Mouse (Mus musculus): Measurements from ENCODE around the gene Cep97. TPM values are rescaled to one million over a fixed set of nuclear protein-coding genes. Genes with fewer than 3 reads are reported as not detected.
"Not testable (repeated sequence)": the region's sequence is repeated elsewhere in the genome, so short reads cannot be mapped to it uniquely, and the experiment has no call there.

Cep97 gene
- polyA plus RNA-seq, 1 experiment from 2014 or later: 19.3 TPM

DNA sequence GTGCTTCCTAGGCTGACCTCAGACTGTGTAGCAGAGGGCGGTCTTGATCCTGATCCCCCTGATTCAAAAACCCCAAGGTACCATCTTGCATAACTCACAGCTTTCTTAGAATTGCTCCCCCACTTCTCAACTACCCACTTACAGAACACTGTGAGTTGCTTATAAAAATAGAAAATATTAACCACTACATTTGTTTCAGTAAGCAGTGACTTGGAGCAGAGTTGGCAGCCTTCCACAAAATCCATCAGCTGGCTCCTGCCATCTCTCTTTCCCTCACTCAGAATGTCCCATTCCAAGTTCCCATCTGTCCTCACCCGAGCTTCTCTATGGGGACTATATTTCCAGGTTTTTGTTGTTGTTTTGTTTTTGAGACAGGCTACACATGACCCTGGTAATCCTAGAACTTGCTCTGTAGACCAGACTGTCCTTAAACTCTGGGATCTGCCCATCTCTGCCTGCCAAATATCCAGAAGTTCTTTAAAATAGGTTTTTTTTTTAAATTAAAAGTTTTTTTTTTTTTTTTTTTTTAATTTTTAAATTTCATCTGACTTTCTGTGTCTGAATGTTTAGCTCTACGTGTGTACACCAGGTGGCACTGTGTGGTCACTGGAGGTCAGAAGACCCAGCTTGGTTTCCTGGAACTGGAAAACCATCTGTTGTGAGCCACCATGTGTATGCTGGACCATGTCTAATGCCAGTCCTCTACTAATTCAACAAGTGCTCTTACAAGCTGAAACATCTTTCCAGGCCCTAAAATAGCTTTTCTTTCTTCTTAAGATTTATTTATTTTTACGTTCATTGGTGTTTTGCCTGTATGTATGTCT lies 29.7 kb upstream of the Cep97 start:
- Histone ChIP-seq H3K9ac (no peak overlapping the region), H3K4me2 (no peak overlapping the region), H3K9me3 (replicated peaks) (no peaks in the 10 kb centered on the region), H3K27ac (no peak overlapping the region), H3K36me3 (ENCODE audit: poor library complexity, severe bottlenecking) (peaks cover 13% of the 10 kb centered on the region), H3K27me3 (no peaks in the 10 kb centered on the region), H3K4me1 (peaks cover 20% of the 10 kb centered on the region), H3K4me3 (no peak overlapping the region)
- ATAC-seq: no peak
- WGBS: 67% methylated on average over 4 of the region's 4 CpGs

DNA sequence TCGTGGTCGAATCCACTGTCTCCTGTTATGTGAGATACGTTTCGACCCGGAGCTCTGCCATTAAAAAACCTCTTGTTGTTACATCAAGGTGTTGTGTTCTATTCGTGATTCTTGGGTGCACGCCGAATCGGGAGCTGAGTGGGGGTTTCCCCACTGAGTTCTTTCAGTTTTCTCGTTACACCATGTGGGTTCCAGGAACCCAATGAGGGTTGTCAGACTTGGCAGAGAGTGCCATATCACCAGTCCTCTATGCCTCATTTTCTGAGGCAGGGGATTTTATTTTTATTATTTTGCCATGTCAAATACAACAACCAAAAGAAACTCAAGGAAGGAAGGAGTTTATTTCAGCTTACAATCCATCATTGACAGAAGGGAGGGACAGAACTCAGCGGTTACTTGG lies 28.4 kb upstream of the Cep97 start:
- ATAC-seq; H3K9me3 ChIP-seq (replicated peaks); H3K36me3 ChIP-seq (ENCODE audit: poor library complexity, severe bottlenecking); H3K27ac ChIP-seq; H3K4me2 ChIP-seq; H3K4me3 ChIP-seq; H3K27me3 ChIP-seq; H3K9ac ChIP-seq: not testable (repeated sequence)
- WGBS: 90% methylated on average over 6 of the region's 11 CpGs
- peaks cover 11% of the 10 kb centered on the region for H3K4me1 ChIP-seq

DNA sequence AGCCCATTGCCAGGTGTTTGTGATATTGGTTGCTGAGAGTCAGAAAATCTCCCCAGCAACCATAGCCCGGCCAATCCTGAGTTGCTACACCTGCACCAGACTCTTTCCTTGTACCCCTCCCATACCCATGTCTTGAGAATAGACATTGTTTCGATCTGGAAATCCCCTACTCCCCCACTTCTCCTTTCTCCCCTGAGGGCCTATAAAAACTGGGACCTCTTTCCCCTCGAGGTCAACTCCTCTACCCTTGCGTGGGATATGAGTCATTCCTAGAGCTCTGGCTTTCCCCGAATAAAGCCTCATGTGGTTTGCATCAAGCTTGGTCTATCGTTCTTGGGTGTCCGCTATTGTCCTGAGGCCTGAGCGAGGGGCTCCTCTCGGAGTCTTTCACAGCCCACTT lies 19.5 kb upstream of the Cep97 start:
- not testable (repeated sequence) for ATAC-seq; H3K27ac ChIP-seq; H3K36me3 ChIP-seq (ENCODE audit: poor library complexity, severe bottlenecking); H3K9ac ChIP-seq; H3K4me3 ChIP-seq; H3K4me1 ChIP-seq; H3K4me2 ChIP-seq; H3K27me3 ChIP-seq; H3K9me3 ChIP-seq (replicated peaks)
- 91% methylated on average over 9 of the region's 9 CpGs for WGBS

DNA sequence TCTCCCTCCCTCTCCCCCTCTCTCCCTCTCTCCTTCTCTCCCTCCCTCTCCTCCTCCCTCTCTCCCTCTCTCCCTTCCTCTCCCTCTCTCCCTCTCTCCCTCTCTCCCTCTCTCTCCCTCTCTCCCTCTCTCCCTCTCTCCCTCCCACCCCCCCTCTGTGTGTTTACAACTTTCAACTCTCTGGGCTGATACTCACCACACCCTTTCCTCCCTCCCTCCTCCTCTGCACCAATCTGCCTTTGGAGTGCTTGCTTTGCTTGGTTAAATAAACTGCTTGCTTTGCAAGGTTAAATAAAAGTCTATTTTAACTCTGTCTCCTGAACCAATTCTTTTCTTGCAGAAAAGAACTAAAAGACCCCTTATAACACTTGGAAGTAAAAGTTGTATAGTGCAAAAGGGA lies 18.1 kb upstream of the Cep97 start:
- Histone ChIP-seq H3K4me2 (no peak overlapping the region), H3K4me1 (no peaks in the 10 kb centered on the region), H3K27me3 (no peaks in the 10 kb centered on the region), H3K9ac (no peak overlapping the region), H3K27ac (no peak overlapping the region), H3K9me3 (replicated peaks) (no peaks in the 10 kb centered on the region), H3K36me3 (ENCODE audit: poor library complexity, severe bottlenecking) (no peaks in the 10 kb centered on the region), H3K4me3 (no peak overlapping the region)
- ATAC-seq: no peak

DNA sequence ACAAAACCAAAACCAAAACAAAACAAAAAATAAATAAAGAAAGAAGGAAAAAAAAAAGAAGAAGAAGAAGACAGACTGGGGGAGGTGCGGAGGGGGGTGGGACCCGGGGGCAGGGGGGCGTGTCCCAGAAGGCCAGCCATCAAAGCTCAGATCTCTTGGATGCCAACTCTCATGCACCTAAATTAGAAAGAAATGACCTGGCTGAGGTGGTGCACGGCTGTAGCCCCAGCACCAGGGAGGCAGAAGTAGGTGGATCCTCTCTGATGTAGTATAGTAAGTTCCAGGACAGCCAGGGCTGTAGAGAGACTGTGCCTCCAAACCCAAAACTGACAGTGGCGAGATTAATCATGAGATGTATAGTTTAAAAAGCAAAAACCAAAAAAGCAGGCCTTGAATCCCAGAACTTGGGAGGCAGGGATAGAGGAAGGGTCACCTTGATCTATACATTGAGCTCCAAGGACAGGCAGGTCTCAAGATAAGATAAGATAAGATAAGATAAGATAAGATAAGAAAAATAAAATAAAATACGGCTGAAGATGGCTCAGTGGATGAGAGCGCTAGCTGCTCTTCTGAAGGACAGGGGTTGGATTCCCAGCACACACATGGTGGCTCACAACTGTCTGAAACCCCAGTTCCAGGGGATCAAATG lies 17.1 kb upstream of the Cep97 start:
- H3K36me3 ChIP-seq (ENCODE audit: poor library complexity, severe bottlenecking): no peaks in the 10 kb centered on the region
- H3K9ac ChIP-seq: no peak overlapping the region
- no peak overlapping the region for H3K27ac ChIP-seq
- WGBS: 74% methylated on average over 7 of the region's 7 CpGs
- H3K4me2 ChIP-seq: no peak overlapping the region
- no peaks in the 10 kb centered on the region for H3K9me3 ChIP-seq (replicated peaks)
- no peaks in the 10 kb centered on the region for H3K27me3 ChIP-seq
- no peaks in the 10 kb centered on the region for H3K4me1 ChIP-seq
- ATAC-seq: peak; percentile 50; the same call in 1 of the 2 replicates
- no peak overlapping the region for H3K4me3 ChIP-seq

DNA sequence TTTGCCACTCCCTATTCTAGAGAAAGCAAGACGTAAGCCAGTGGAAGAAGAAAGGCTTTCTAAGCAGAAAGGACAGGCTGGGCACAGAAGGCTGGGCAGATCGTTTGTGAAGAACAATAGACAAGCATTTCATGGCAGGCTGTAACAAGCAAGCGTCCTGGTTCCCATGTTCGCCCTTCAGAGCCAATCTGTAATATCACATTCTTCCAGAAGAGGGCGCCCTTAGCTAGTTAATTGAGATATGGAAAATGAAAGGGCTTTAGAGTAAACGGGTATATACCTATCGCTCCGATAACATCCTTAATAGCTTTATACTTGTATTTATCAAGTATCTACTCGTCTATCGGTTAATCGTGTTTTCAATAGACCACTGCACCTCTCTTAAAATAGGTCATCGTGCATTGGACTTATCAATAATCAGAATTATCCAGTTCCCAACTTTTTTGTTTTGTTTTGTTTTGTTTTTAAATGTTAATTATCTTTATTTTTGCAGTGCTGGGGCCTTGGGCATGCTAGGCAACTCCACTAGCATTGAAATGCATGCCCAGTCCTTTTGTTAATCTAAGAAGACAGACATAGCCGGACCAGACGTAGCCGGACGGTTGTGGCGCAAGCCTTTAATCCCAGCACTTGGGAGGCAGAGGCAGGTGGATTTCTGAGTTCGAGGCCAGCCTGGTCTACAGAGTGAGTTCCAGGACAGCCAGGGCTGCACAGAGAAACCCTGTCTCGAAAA lies 16.5 kb upstream of the Cep97 start:
- no peak overlapping the region for H3K4me3 ChIP-seq
- no peak overlapping the region for H3K27ac ChIP-seq

DNA sequence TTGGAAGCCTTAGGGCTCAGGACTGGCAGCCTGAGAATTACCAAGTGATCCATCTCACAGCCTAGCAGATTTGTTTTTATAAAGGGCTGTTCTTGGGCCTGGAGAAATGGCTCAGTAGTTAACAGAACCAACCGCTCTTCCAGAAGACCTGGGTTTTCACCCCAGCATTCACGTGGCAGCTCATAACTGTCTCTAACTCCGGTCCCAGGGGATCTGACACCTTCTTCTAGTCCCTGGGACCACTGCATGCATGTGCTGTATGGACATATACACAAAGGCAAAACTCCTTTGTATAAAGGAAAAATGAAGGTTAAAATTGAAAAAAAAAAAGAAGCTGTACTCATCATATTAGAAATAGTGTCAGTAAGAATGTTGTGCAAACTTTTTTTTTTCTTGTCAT lies 15.8 kb upstream of the Cep97 start:
- Histone ChIP-seq H3K9me3 (replicated peaks) (no peaks in the 10 kb centered on the region), H3K27me3 (no peaks in the 10 kb centered on the region), H3K27ac (no peak overlapping the region), H3K9ac (no peak overlapping the region), H3K4me3 (no peak overlapping the region), H3K36me3 (ENCODE audit: poor library complexity, severe bottlenecking) (no peaks in the 10 kb centered on the region), H3K4me1 (no peaks in the 10 kb centered on the region), H3K4me2 (no peak overlapping the region)
- ATAC-seq: no peak; the same call in 1 of the 2 replicates
- WGBS: 68% methylated on average over 3 of the region's 3 CpGs

More for the DNA sequence above, 16.5 kb upstream of the Cep97 start:
- Histone ChIP-seq H3K9ac (no peak overlapping the region), H3K4me2 (no peak overlapping the region), H3K9me3 (replicated peaks) (no peaks in the 10 kb centered on the region), H3K27me3 (no peaks in the 10 kb centered on the region), H3K4me1 (no peaks in the 10 kb centered on the region), H3K36me3 (ENCODE audit: poor library complexity, severe bottlenecking) (no peaks in the 10 kb centered on the region)
- peak; percentile 87 for ATAC-seq
- WGBS: 42% methylated on average over 19 of the region's 19 CpGs

DNA sequence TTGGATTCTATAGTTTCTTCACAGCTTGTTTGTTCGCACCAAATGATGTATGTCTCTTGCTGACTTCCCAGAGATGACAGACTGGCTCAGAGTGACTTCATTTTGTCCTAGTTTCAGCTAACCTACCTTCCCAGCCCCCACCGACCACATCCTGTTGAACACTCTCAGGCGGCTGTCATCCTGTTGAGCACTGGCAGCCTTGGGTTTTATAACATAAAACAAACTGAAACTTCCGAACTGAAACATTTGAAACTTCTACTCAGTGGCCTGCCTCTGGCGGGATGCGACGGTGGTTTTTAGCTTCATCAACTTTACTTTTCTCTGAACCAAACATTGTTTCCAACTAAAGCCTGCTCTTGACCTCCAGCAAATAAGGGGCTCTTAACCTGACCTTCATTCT lies 14.3 kb upstream of the Cep97 start:
- ATAC-seq: no peak
- Histone ChIP-seq H3K36me3 (ENCODE audit: poor library complexity, severe bottlenecking) (no peaks in the 10 kb centered on the region), H3K4me3 (no peak overlapping the region), H3K27ac (no peak overlapping the region), H3K27me3 (no peaks in the 10 kb centered on the region), H3K4me2 (no peak overlapping the region), H3K9me3 (replicated peaks) (no peaks in the 10 kb centered on the region), H3K9ac (no peak overlapping the region), H3K4me1 (no peaks in the 10 kb centered on the region)
- 71% methylated on average over 7 of the region's 7 CpGs for WGBS

DNA sequence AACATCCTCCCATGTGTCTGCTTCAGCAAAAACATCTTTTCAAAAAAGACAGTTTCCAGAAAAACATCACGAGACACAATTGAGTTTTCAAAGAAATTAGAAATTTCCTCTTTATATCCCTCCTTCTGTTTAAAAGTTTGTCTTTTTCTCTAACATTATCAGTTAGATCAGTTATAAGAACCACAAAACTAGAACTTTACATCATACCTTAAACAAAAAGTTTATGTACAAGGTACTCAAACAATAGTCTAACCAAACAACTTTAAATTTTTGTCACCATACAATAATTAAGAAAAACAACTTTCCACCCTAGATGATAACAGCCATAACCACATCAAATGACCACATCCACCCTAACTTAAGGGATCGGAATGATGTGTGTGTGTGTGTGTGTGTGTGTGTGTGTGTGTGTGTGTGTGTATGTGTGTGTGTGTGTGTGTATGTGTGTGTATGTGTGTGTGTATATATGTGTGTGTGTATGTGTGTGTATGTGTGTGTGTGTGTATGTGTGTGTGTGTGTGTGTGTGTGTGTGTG lies 13.3 kb upstream of the Cep97 start:
- ATAC-seq; H3K4me1 ChIP-seq; H3K9ac ChIP-seq; H3K4me2 ChIP-seq; H3K9me3 ChIP-seq (replicated peaks); H3K27me3 ChIP-seq; H3K27ac ChIP-seq; H3K36me3 ChIP-seq (ENCODE audit: poor library complexity, severe bottlenecking); H3K4me3 ChIP-seq: not testable (repeated sequence)
- WGBS: 86% methylated on average over 2 of the region's 2 CpGs

DNA sequence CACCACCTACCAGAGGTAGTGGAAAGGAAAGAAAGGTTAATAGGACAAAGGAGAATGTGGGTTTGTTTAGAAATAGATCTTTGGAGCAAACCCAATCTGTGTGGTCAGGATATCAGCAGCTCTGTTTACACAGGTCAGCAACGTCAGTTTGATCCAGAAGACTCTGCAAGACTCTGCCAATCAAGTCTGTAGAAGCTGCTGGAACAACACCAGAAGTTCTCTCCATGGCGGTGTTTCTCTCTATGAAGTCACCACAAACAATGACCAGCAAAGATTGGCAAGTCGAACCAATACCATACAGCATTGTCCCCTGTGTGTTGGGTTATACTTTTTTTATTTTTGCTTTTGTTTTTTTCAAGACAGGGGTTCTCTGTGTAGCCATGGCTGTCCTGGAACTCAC lies 12.6 kb upstream of the Cep97 start:
- WGBS: 85% methylated on average over 3 of the region's 3 CpGs

DNA sequence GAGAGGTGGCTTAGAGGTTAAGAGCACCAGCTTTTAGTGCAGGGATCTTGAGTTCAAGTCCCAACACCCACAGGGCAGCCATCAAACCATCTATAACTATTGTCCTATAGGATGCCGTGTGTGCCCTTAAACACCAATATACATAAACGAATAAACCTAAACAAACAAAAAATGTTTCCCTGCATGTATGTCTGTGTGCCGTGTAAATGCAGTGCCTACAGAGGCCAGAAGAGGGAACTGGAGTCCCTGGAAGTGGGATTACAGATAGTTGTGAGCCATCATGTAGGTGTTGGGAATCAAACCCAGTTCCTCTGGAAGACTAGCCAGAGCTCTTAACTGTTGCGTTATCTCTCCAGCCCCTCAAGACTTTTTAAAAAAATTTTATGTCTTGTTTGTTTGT lies 6.1 kb upstream of the Cep97 start:
- no peak for ATAC-seq
- no peaks in the 10 kb centered on the region for H3K9me3 ChIP-seq (replicated peaks)
- no peaks in the 10 kb centered on the region for H3K4me1 ChIP-seq
- H3K27me3 ChIP-seq: no peaks in the 10 kb centered on the region
- no peaks in the 10 kb centered on the region for H3K36me3 ChIP-seq (ENCODE audit: poor library complexity, severe bottlenecking)
- 98% methylated on average over 4 of the region's 4 CpGs for WGBS
- no peak overlapping the region for H3K27ac ChIP-seq
- H3K4me3 ChIP-seq: no peak overlapping the region
- H3K9ac ChIP-seq: no peak overlapping the region
- no peak overlapping the region for H3K4me2 ChIP-seq

More for the DNA sequence above, 12.6 kb upstream of the Cep97 start:
- no peaks in the 10 kb centered on the region for H3K4me1 ChIP-seq
- no peak for ATAC-seq
- H3K27ac ChIP-seq: no peak overlapping the region
- H3K36me3 ChIP-seq (ENCODE audit: poor library complexity, severe bottlenecking): no peaks in the 10 kb centered on the region
- no peak overlapping the region for H3K4me3 ChIP-seq
- no peak overlapping the region for H3K4me2 ChIP-seq
- H3K9ac ChIP-seq: no peak overlapping the region
- H3K9me3 ChIP-seq (replicated peaks): no peaks in the 10 kb centered on the region
- H3K27me3 ChIP-seq: no peaks in the 10 kb centered on the region

DNA sequence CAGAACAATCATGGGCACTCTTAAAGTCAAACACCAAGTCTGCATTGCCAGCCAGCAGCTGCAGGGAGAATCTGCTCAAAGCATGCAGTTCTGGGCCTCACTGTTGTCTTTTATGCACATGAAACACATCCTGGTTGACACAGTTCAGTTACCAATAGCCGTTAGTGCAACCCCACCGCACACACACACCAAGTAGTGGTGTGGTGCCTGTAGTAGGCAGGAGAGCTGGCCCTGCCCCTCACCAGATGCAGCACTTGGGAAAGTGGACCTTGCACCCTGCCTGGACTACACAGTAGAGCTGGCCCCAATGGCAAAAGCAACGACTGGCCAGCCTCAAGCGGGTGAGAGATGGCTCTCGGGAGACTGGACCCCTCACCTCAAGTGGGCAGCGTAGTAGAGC lies 5.0 kb upstream of the Cep97 start:
- no peak for ATAC-seq

More for the DNA sequence above, 5.0 kb upstream of the Cep97 start:
- H3K4me2 ChIP-seq: no peak overlapping the region
- no peaks in the 10 kb centered on the region for H3K9me3 ChIP-seq (replicated peaks)
- H3K9ac ChIP-seq: no peak overlapping the region
- no peaks in the 10 kb centered on the region for H3K4me1 ChIP-seq
- H3K27ac ChIP-seq: no peak overlapping the region
- no peaks in the 10 kb centered on the region for H3K36me3 ChIP-seq (ENCODE audit: poor library complexity, severe bottlenecking)
- H3K4me3 ChIP-seq: no peak overlapping the region
- no peaks in the 10 kb centered on the region for H3K27me3 ChIP-seq
- 87% methylated on average over 6 of the region's 6 CpGs for WGBS

All from forebrain, embryonic 13.5 days (tissue).